Mouse (Mus musculus) T-helper 1 cell (primary cell): ENCODE measurements at regions not wholly inside any gene's neighbourhood (a gene's known extent, or its start where the extent isn't known, plus 50 kb on each side); places are given as distances from the start of the nearest gene placed in this dataset.
"Not testable (repeated sequence)": the region's sequence is repeated elsewhere in the genome, so short reads cannot be mapped to it uniquely, and the experiment has no call there.

ENCODE experiments used
- in situ Hi-C: fragments of 300-600 bp; cut with MboI, MseI; formaldehyde crosslinking; loops from one replicate; pipeline ENCODE4 v1.15.1; 2025; ENCODE audit warnings: high pct_unique_total_duplicates

DNA sequence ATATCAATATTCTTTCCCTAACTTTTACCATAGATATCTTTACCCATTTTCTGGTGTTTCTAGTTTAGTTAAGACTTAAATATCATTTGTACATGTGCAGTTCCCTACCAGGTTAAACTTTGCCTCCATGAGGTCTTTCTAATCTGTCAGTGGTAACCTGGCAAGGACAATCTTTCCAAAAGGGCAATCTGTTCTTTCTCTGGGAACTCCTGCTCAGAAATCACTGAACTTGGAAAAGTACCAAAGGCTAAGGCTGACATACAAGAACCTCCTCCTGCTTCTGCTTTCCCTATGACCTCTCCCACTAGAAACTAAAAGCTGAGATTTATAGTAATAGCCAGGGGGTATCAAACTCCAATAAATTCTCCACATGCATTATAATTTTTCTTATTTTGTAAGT is 1102.4 kb upstream of the Ghitm start:
- in situ Hi-C loops, result no loop called here

- in situ Hi-C loops, result loop anchor here (25.0 kb wide), 1 partner anchor 1879 kb away; no protein-coding TSS in a partner anchor
These were observed 1073.5 kb upstream of the Ghitm start for GRCm38 (mm10) chr14:38208591-38208990.

DNA sequence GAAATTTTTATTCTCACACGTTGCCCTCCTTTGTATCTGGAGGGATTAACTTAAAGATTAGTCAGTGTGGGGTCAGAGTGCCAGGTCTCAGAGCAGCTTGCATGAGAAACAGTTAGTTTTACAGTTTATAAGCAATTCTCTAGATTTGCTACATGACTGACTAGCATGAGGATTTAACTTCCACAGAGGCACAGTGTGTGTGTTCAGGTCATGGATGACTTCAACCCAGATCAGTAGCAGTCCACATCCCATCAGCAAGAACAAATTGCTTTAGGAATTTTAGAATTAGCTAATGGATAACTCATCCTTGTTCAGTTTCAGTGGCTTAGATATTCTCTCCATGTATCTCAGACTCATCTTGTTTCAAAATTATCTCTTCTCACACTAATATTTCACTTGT is 1056.7 kb upstream of the Ghitm start:
- in situ Hi-C loops, result no loop called here

DNA sequence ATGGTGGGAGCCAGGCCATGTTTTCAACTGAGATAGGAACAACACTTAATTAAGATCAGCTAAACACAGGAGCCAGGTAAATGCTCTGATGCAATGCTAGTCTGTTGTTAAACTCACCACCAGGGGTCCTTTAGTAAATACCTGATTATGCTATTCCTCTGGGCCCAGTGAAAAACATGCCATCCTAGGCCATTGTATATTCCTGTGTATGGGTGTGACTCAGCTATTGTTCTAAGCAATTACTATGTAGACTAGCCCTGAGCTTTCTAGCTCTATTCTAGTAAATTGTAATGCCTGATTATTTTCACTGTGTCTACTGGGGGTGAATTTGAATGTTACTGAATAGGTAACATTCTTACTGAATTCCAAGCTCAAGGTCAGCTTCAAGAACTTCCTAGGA is 1050.5 kb upstream of the Ghitm start:
- in situ Hi-C loops, result not testable (repeated sequence)

DNA sequence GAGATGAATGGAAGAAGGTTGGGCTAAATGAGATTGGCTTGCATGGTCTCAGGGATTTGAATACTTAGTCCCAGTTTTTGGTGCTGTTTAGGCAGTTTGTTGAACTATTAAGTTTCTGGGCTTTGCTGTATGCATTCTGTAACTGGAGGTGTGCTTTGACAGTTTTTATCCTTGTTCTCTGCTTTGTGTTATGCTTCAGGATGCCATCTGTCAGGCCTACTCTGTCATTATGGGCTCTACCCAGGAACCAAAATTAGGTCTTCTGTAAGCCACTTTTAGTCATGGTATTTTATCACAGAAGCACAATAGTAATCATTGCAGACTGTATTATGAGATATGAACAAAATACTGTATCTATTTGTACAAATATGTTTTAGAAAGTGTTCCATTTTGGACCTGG is 1017.8 kb upstream of the Ghitm start:
- in situ Hi-C loops, result loop anchor here (10.0 kb wide), 1 partner anchor 318 kb away; no protein-coding TSS in a partner anchor

GRCm38 (mm10) chr14:38130719-38131118 is 995.6 kb upstream of the Ghitm start:
- in situ Hi-C loops, result no loop called here
